Mouse (Mus musculus) liver, embryonic 16.5 days (tissue): ENCODE data around the gene Naa10. TPM values are rescaled to one million over a fixed set of nuclear protein-coding genes. Genes with fewer than 3 reads are reported as not detected.
A peak's percentile ranks its signal among the peaks of the same experiment; 100 is the strongest.

Experiments
- ATAC-seq: fragments of 200-750 bp; cut with Nextera tagmentation; 2 replicates; pipeline ENCODE4 v1.8.0; 2017; ENCODE audit warnings: low read depth, mild to moderate bottlenecking, moderate number of reproducible peaks, moderate library complexity
- H3K27ac ChIP-seq: fragments of 300-500 bp; sonication (generic); 2 replicates; pipeline ENCODE4 v1.5.1; 2014; ENCODE audit warnings: mild to moderate bottlenecking, low read length
- H3K27me3 ChIP-seq: fragments of 300-500 bp; sonication (generic); 2 replicates; pipeline ENCODE4 v1.6.1; 2014; ENCODE audit warnings: low read depth, low read length, mixed read lengths; ENCODE audit not compliant: control insufficient read depth, insufficient read depth
- H3K36me3 ChIP-seq: fragments of 300-500 bp; sonication (generic); 2 replicates; pipeline ENCODE4 v1.6.1; 2014; ENCODE audit warnings: mild to moderate bottlenecking; ENCODE audit not compliant: control insufficient read depth, insufficient read depth
- H3K4me1 ChIP-seq: fragments of 300-500 bp; sonication (generic); 2 replicates; pipeline ENCODE4 v1.6.1; 2014; ENCODE audit warnings: low read depth, low read length, mixed read lengths; ENCODE audit not compliant: control insufficient read depth
- H3K4me2 ChIP-seq: fragments of 300-500 bp; sonication (generic); 2 replicates; pipeline ENCODE4 v1.6.1; 2014; ENCODE audit warnings: low read depth, low read length, mixed read lengths
- H3K4me3 ChIP-seq: fragments of 300-500 bp; sonication (generic); 2 replicates; pipeline ENCODE4 v1.5.1; 2014; ENCODE audit warnings: low read depth, mild to moderate bottlenecking, low read length
- H3K9ac ChIP-seq: fragments of 300-500 bp; sonication (generic); 2 replicates; pipeline ENCODE4 v1.6.1; 2014; ENCODE audit warnings: low read depth, low read length
- H3K9me3 ChIP-seq: fragments of 300-500 bp; sonication (generic); replicated peaks from 2 replicates; pipeline ENCODE4 v1.6.1; 2016; ENCODE audit warnings: low read length; ENCODE audit not compliant: control insufficient read depth
- WGBS: fragments of 180-500 bp; shearing (Covaris S2); extraction: QIAGEN DNeasy Blood & Tissue Kit; methylation state at CpG from one replicate; pipeline ENCODE4 v1.1.7; 2014; ENCODE audit not compliant: insufficient replicate concordance; 5-methylcytosine and 5-hydroxymethylcytosine counted together
- polyA plus RNA-seq: library from polyadenylated mRNA; unstranded; fragments of >200 nt; fragmentation: Nextera tagmentation; extraction: Ambion mirVana; gene quantifications from 2 replicates; pipeline ENCODE4 v1.2.1, GENCODE M21; 2015

Naa10 gene
- polyA plus RNA-seq, 1 experiment from 2014 or later, result 69.0 TPM

- peaks cover 80% of the 10 kb centered on the region for H3K36me3 ChIP-seq
- no peak overlapping the region for H3K4me2 ChIP-seq
- H3K9me3 ChIP-seq, result no peaks in the 10 kb centered on the region
- H3K27me3 ChIP-seq, result no peaks in the 10 kb centered on the region
- no peak overlapping the region for H3K4me3 ChIP-seq
- no peak overlapping the region for H3K27ac ChIP-seq
- 82% methylated on average over 6 of the region's 6 CpGs for WGBS
- no peak overlapping the region for H3K9ac ChIP-seq
- no peaks in the 10 kb centered on the region for H3K4me1 ChIP-seq
- no peak for ATAC-seq
Measured at GRCm38 (mm10) chrX:73954988-73955387, 33.2 kb upstream of the Naa10 start.

- ATAC-seq, result no peak
Measured at GRCm38 (mm10) chrX:73952603-73953002, 30.9 kb upstream of the Naa10 start.

GRCm38 (mm10) chrX:73949341-73949740, 27.6 kb upstream of the Naa10 start:
- Histone ChIP-seq H3K4me2 (no peak overlapping the region), H3K9ac (no peak overlapping the region), H3K27ac (no peak overlapping the region), H3K36me3 (peaks cover 89% of the 10 kb centered on the region), H3K27me3 (no peaks in the 10 kb centered on the region), H3K9me3 (no peaks in the 10 kb centered on the region), H3K4me1 (no peaks in the 10 kb centered on the region), H3K4me3 (no peak overlapping the region)
- no peak for ATAC-seq
- WGBS, result 84% methylated on average over 10 of the region's 10 CpGs

More at GRCm38 (mm10) chrX:73952603-73953002, 30.9 kb upstream of the Naa10 start:
- H3K27ac ChIP-seq, result no peak overlapping the region
- no peak overlapping the region for H3K9ac ChIP-seq
- no peaks in the 10 kb centered on the region for H3K4me1 ChIP-seq
- peaks cover 86% of the 10 kb centered on the region for H3K36me3 ChIP-seq
- H3K4me3 ChIP-seq, result no peak overlapping the region
- no peak overlapping the region for H3K4me2 ChIP-seq
- H3K27me3 ChIP-seq, result no peaks in the 10 kb centered on the region
- 75% methylated on average over 5 of the region's 5 CpGs for WGBS
- H3K9me3 ChIP-seq, result no peaks in the 10 kb centered on the region

GRCm38 (mm10) chrX:73948647-73949046, 26.9 kb upstream of the Naa10 start:
- no peak overlapping the region for H3K9ac ChIP-seq
- no peak overlapping the region for H3K4me2 ChIP-seq
- no peak overlapping the region for H3K27ac ChIP-seq
- no peak overlapping the region for H3K4me3 ChIP-seq
- WGBS, result 22% methylated on average over 4 of the region's 4 CpGs
- no peaks in the 10 kb centered on the region for H3K4me1 ChIP-seq
- peaks cover 90% of the 10 kb centered on the region for H3K36me3 ChIP-seq
- ATAC-seq, result peak; percentile 44
- H3K27me3 ChIP-seq, result no peaks in the 10 kb centered on the region
- no peaks in the 10 kb centered on the region for H3K9me3 ChIP-seq

GRCm38 (mm10) chrX:73946896-73947295, 25.2 kb upstream of the Naa10 start:
- Histone ChIP-seq H3K9ac (no peak overlapping the region), H3K27me3 (no peaks in the 10 kb centered on the region), H3K36me3 (peaks cover 90% of the 10 kb centered on the region), H3K4me1 (no peaks in the 10 kb centered on the region), H3K9me3 (no peaks in the 10 kb centered on the region), H3K4me2 (no peak overlapping the region), H3K27ac (no peak overlapping the region), H3K4me3 (no peak overlapping the region)
- WGBS, result 69% methylated on average over 6 of the region's 6 CpGs
- ATAC-seq, result no peak

- Histone ChIP-seq H3K27ac (no peak overlapping the region), H3K4me1 (no peaks in the 10 kb centered on the region), H3K4me2 (no peak overlapping the region), H3K9me3 (no peaks in the 10 kb centered on the region), H3K36me3 (peaks cover 51% of the 10 kb centered on the region), H3K9ac (no peak overlapping the region), H3K27me3 (no peaks in the 10 kb centered on the region), H3K4me3 (no peak overlapping the region)
- no peak for ATAC-seq
- WGBS, result 78% methylated on average over 2 of the region's 2 CpGs
Measured at GRCm38 (mm10) chrX:73942294-73942693, 20.6 kb upstream of the Naa10 start.

- Histone ChIP-seq H3K4me1 (no peaks in the 10 kb centered on the region), H3K4me3 (no peak overlapping the region), H3K9me3 (no peaks in the 10 kb centered on the region), H3K9ac (no peak overlapping the region), H3K4me2 (no peak overlapping the region), H3K36me3 (peaks cover 47% of the 10 kb centered on the region), H3K27me3 (no peaks in the 10 kb centered on the region), H3K27ac (no peak overlapping the region)
- no peak; the same call in 1 of the 2 replicates for ATAC-seq
- 36% methylated on average over 2 of the region's 2 CpGs for WGBS
Measured at GRCm38 (mm10) chrX:73941860-73942259, 20.1 kb upstream of the Naa10 start.

- H3K36me3 ChIP-seq, result no peaks in the 10 kb centered on the region
- no peak for ATAC-seq
- no peak overlapping the region for H3K27ac ChIP-seq
- H3K4me1 ChIP-seq, result peaks cover 8% of the 10 kb centered on the region; the same call in 1 of the 2 replicates
- no peaks in the 10 kb centered on the region for H3K9me3 ChIP-seq
- H3K4me3 ChIP-seq, result no peak overlapping the region
- WGBS, result 54% methylated on average over 2 of the region's 2 CpGs
- H3K4me2 ChIP-seq, result no peak overlapping the region
- H3K27me3 ChIP-seq, result no peaks in the 10 kb centered on the region
- no peak overlapping the region for H3K9ac ChIP-seq
Measured at GRCm38 (mm10) chrX:73931871-73932270, 10.1 kb upstream of the Naa10 start.

- Histone ChIP-seq H3K9ac (peak within 1 kb of the TSS; percentile 35; the same call in 1 of the 2 replicates), H3K27ac (no peak within 1 kb of the TSS), H3K27me3 (no peaks in the 10 kb centered on the region), H3K36me3 (no peaks in the 10 kb centered on the region), H3K4me3 (peak within 1 kb of the TSS; percentile 46), H3K4me1 (peaks cover 8% of the 10 kb centered on the region; the same call in 1 of the 2 replicates), H3K4me2 (peak within 1 kb of the TSS; percentile 44), H3K9me3 (no peaks in the 10 kb centered on the region)
- ATAC-seq, result peak; percentile 90
- 36% methylated on average over 17 of the region's 17 CpGs for WGBS
Measured at GRCm38 (mm10) chrX:73930402-73931062, 8.8 kb upstream of the Naa10 start, which contains the start of gene Renbp. Gene Renbp (minus strand): TSS chrX:73930850.
